Mouse (Mus musculus): ENCODE data around the gene Rptor. TPM values are rescaled to one million over a fixed set of nuclear protein-coding genes. Genes with fewer than 3 reads are reported as not detected.

The Rptor gene
- total RNA-seq, 2 experiments from 2014 or later = 57.1 to 58.0 TPM

GRCm38 (mm10) chr11:119602177-119602700, 466 bp upstream of the Rptor start:
- intact Hi-C loops (cut with DNase I) = no loop called here
- no peak for DNase-seq

- intact Hi-C loops (cut with DNase I) = no loop called here
- peak; percentile 18 for DNase-seq
Measured at GRCm38 (mm10) chr11:119603527-119603905, 811 bp downstream of the Rptor start.

DNA sequence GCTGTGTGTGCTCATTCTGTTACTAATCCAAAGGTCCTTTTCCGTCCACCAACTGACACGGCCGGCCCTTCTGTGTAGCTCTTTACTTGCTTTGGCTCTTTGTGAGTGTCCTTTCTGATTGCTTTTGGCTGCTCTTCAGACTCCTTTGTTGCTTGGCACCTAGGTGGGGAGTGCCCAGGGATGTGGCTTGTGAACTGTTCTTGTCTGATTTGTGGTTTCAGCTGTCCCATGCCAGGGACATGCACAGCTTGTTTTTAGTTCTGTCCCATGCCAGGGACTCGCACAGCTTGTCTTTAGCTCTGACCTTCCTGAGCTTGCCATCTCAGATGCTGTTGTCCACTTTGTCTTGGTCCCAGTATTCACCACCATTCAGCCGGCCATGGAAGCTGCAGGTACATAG, 4.8 kb downstream of the Rptor start:
- DNase-seq = no peak
- intact Hi-C loops (cut with DNase I) = no loop called here

GRCm38 (mm10) chr11:119611496-119611895, 8.8 kb downstream of the Rptor start:
- no peak for DNase-seq
- intact Hi-C loops (cut with DNase I) = no loop called here

DNA sequence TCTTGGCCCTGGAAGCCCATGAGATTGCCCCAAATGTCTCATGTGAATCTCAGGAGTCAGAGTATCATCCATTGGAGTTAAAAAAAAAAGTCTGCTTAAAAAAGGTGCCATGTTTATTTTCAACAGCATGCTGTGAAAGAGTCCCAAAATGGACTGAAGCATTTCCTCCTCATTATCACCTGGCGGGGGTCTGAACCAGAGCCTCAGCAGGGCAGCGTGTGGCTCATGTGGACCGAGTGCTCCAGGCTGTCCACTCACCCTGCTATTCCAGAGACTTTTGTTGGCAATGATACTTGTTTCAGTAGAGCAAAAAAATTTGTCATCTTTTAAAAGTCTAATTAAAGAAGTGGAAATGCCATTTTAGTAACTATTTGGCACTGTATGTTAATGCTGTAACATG, 9.5 kb downstream of the Rptor start:
- intact Hi-C loops (cut with DNase I) = no loop called here
- no peak for DNase-seq

DNA sequence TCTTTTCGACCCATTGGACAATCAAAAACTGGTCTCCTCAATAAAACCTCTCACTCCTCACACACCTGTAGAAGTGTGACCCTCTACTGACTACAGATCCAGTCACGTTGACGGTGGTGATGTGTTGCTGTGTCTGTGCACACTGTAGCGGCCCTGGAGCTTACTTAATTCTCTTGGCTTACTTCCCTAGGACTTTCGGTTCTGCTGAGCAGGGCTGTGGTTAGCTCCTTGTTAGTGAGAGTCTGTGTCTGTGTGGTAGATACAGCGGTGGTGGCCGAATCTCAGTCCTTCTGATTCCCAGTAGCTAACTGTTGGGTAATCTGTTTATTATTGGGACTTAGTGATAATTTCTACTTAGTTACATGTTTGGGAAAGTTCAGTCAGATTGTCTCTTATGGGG, 12.4 kb downstream of the Rptor start:
- DNase-seq = no peak
- intact Hi-C loops (cut with DNase I) = no loop called here

DNA sequence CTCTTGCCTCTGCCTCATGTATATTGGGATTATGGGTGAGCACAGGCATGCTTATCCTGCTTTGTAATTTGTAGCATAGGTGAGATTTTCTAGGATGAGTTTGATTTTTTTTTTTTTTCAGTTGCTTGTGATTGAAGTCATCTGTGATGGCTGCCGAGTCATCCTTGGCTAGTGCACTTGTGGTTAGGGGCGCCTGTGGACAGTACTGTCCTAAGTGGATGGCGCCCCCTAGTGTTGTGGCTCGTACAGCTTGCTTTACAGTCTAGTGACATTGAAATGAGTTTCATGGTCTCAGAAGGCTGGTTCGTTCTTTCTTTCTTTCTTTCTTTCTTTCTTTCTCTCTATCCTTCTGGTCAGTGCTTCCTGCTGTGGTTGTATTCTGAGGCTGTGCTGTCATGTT, 16.1 kb downstream of the Rptor start:
- intact Hi-C loops (cut with DNase I) = no loop called here
- DNase-seq = peak; percentile 75

DNA sequence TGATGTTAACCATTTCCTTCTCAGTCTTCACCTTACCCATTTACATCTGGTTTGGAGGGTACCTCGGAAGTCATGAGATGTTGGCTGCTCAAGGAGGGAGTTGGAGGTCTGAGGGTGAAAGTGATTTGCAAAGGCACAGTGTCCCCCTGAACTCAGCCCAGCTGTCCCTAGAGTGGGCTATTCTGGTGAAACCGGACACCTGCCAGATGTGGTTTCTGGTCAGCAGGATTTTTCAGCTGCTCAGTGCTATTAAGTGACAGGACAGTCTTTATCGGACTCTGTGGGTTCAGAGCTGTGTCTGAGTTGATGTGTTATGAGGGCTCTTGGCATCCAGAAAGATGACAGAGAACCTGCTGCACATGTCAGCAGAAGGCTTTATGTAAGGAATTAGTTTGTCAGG, 18.6 kb downstream of the Rptor start:
- no peak for DNase-seq
- intact Hi-C loops (cut with DNase I) = no loop called here

- no peak for DNase-seq
- intact Hi-C loops (cut with DNase I) = no loop called here
Measured at GRCm38 (mm10) chr11:119623800-119624199, 21.1 kb downstream of the Rptor start.

- intact Hi-C loops (cut with DNase I) = no loop called here
- DNase-seq = no peak
Measured at GRCm38 (mm10) chr11:119624401-119624800, 21.7 kb downstream of the Rptor start.

DNA sequence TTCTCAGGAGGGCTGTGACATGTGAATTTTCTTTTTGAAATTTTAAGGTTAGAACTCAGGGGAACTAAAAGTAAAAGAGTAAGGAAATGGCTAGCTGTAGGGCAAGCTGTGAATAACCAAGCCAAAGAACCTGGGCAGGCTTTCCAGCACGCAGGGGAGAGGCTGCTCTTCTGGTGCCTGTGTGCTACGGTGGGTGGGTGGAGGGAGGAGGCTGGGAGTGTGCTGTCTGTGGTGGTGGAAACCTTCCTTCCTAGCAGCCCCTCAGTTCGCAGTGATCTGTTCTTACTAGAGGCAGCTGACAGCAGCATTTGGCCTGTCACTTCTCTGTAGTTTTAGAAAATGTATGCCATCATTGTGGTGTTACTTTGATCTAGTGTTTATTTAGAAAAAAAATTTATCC, 22.2 kb downstream of the Rptor start:
- DNase-seq = no peak
- intact Hi-C loops (cut with DNase I) = no loop called here

DNA sequence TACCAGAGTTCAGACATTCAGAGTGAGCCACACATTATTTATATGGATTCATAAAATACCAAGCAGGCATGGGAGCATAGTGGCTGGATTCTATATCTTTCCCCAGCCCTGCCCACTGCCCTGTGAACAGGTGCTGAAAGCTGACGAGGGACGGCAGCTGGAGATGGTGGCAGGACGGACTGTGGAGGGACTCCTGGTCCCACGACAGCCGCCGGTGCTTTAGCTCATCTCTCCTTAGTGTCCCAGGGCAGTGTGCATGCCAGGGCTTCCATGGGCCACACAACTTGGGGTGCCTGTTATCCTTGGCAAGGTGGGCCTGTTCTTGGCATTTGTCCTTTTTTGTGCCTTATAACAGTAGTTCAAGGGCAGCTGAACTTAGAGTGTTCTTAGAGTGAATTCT, 22.8 kb downstream of the Rptor start:
- peak; percentile 32 for DNase-seq
- intact Hi-C loops (cut with DNase I) = no loop called here

DNA sequence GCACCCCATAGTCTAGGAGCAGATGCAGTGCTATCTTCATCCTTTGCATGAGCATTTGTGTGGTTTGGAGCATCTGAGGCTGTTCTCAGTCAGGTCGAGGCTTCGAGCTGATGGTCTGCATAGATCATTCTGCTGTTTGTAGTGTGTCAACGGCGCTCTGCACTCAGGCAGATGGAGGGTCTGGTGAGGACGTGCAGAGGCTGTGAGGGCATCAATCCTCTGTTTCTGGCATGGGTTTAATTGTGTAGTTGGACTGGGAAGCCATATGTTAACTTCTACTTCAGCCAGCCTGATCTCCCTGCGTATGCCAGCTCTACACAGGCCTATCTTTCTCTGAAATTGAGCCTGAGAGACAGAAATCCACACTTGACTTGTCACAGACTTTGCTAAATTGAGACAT, 23.2 kb downstream of the Rptor start:
- DNase-seq = peak; percentile 49
- intact Hi-C loops (cut with DNase I) = no loop called here

GRCm38 (mm10) chr11:119627243-119627642, 24.5 kb downstream of the Rptor start:
- no peak for DNase-seq
- intact Hi-C loops (cut with DNase I) = no loop called here

DNA sequence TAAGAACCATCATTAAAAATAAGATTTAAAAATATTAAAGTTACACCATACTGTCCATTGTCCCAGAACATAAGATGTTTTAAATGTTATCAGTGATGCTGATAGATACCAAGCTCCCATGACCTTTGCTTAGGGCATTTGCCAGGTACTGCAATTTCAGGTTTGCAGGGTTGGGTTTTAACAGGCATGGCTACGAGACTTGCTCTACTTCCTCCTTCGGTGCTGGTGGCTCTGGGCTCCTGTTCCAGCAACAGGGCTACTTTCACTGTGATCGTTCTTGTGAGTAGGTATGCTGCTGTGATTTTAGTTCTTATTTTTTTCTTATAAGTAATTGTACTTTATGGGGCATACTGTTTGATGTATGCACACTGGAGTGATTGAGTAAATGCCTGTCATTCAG, 26.4 kb downstream of the Rptor start:
- DNase-seq = no peak
- intact Hi-C loops (cut with DNase I) = no loop called here

DNA sequence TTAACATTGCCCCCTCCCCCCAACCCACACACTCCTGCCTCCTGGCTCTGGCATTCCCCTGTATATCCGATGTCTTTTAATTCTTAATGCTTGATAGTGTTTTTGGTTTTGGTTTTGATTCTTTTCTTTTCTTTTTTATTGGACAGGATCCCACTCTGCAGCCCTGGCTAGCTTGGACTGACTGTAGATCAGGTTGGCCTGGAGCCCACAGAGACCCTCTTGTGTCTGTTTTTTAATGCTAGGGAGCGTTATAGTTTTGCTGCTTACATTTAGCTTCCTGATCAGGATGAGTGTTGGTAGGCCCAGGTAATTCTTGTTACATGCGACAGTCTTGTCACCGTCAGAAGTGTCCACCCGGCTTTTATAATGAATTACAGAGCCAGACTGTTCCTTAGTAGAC, 27.6 kb downstream of the Rptor start:
- intact Hi-C loops (cut with DNase I) = no loop called here
- no peak for DNase-seq

- intact Hi-C loops (cut with DNase I) = no loop called here
- peak; percentile 31 for DNase-seq
Measured at GRCm38 (mm10) chr11:119631222-119631870, 28.6 kb downstream of the Rptor start.

GRCm38 (mm10) chr11:119636371-119636883, 33.7 kb downstream of the Rptor start:
- DNase-seq = no peak
- intact Hi-C loops (cut with DNase I) = no loop called here

DNA sequence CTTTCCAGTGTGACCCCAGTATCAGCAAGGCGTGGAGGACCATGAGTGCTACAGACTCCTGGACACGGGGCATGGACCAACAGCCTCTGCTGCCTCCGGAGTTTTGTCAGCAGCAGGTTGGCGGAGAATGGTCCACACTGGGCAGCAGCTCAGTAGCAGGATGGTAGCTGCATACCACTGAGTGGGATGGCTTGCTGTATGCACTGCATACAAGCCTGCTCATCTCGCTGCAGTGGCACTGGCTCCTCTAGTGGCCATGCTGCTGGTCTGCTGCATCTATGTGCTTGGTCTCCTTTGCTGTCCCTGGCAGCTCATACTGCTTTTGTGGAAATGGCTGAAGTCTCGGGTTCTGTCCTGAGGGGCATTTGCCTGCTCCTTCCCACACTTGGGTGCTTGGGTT, 34.8 kb downstream of the Rptor start:
- intact Hi-C loops (cut with DNase I) = no loop called here
- DNase-seq = peak; percentile 18

GRCm38 (mm10) chr11:119640491-119640890, 37.8 kb downstream of the Rptor start:
- no peak for DNase-seq
- intact Hi-C loops (cut with DNase I) = no loop called here

GRCm38 (mm10) chr11:119641831-119642381, 39.2 kb downstream of the Rptor start:
- DNase-seq = peak; percentile 55
- intact Hi-C loops (cut with DNase I) = no loop called here

DNA sequence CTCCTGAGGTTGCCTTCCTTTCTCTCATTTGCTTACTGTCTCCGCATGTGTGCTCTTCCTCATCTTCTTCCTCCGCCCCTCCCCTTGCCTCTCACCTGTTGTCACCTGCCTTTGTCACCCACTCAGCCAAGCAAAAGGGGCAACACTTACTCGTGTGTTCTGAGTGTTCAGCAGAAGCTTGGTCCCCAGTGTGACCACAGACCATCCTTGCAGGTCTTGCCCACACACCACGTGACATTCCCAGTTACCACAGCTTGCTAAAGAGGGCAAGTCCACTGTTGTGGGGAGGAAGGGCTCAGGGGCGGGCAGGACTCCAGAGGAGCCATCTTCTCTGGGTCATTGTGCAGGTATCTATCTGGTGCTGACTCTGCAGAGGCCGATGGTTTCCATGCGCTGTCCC, 40.6 kb downstream of the Rptor start:
- no peak for DNase-seq
- intact Hi-C loops (cut with DNase I) = no loop called here

DNA sequence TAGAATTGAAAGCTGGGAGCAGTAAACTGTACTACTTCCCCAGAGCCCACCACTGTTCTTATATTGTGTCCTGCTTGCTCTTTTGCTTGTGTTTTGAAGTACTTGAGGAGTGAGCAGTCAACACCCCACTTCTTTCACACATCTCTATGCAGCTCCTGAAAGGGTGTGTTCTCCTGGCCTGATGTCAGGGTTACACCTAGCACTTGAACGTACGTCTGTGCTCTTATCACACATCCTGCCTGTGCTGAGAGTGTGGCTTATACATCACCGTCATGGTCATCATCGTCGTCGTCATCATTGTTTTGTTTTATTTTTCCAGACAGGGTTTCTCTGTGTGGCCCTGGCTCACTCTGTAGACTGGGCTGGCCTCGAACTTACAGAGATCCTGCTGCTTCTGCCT, 41.4 kb downstream of the Rptor start:
- no peak for DNase-seq
- intact Hi-C loops (cut with DNase I) = no loop called here

Data from left cerebral cortex, postnatal 4 days (tissue).